Mouse (Mus musculus): ENCODE results near the gene Tspan5. TPM values are rescaled to one million over a fixed set of nuclear protein-coding genes. Genes with fewer than 3 reads are reported as not detected.

The Tspan5 gene
- polyA plus RNA-seq, 2 experiments from 2014 or later, result 5.3 to 7.3 TPM

- no peak for ATAC-seq
These were observed 203.5 kb downstream of the Tspan5 start for GRCm38 (mm10) chr3:138945516-138945915.

- ATAC-seq, result no peak
These were observed 207.1 kb downstream of the Tspan5 start for GRCm38 (mm10) chr3:138949081-138949480.

- ATAC-seq, result no peak
These were observed 213.2 kb downstream of the Tspan5 start for GRCm38 (mm10) chr3:138955220-138955619.

Other genes starting within 250 kb of the Tspan5 start
- gene Eif4e, start 216.0 kb upstream of the Tspan5 start, polyA plus RNA-seq (2017; shearing (Covaris generic)), result 100 to 1,000 TPM; 246 to 346 TPM